Mouse (Mus musculus) megakaryocyte, embryonic 14.5 days (primary cell): Measurements from ENCODE around the gene Tsg101.

ENCODE experiments used
- FLI1 ChIP-seq: IDR thresholded peaks from 2 replicates; pipeline ENCODE4 v1.6.1; 2012; ENCODE audit warnings: low read length, inconsistent platforms, mixed read lengths
- GATA1 ChIP-seq: IDR thresholded peaks from 3 replicates; pipeline ENCODE4 v1.6.1; 2012; ENCODE audit warnings: mixed read lengths, low read length, inconsistent platforms, borderline replicate concordance

- TF ChIP-seq GATA1 (no peak), FLI1 (no peak)
Observed at GRCm38 (mm10) chr7:46855866-46856560, 63.8 kb downstream of the Tsg101 start.
